Mouse (Mus musculus) left cerebral cortex, adult 8-10 months (tissue): Measurements from ENCODE around the gene Dtnb. TPM values are rescaled to one million over a fixed set of nuclear protein-coding genes. Genes with fewer than 3 reads are reported as not detected.
"Not testable (repeated sequence)": the region's sequence is repeated elsewhere in the genome, so short reads cannot be mapped to it uniquely, and the experiment has no call there.

Experiments
- DNase-seq, 2 experiments: peaks; one replicate each; pipeline ENCODE4 v3.0.0; 2022; ENCODE audit warnings: low spot score in 2 of 2
- total RNA-seq, 4 experiments: library from RNA; stranded (reverse); gene quantifications; 2 replicates each; pipeline ENCODE4 v1.2.4; 2022

Gene Dtnb
- 100 to 1,000 TPM; 117 to 137 (median 128) TPM for total RNA-seq

DNA sequence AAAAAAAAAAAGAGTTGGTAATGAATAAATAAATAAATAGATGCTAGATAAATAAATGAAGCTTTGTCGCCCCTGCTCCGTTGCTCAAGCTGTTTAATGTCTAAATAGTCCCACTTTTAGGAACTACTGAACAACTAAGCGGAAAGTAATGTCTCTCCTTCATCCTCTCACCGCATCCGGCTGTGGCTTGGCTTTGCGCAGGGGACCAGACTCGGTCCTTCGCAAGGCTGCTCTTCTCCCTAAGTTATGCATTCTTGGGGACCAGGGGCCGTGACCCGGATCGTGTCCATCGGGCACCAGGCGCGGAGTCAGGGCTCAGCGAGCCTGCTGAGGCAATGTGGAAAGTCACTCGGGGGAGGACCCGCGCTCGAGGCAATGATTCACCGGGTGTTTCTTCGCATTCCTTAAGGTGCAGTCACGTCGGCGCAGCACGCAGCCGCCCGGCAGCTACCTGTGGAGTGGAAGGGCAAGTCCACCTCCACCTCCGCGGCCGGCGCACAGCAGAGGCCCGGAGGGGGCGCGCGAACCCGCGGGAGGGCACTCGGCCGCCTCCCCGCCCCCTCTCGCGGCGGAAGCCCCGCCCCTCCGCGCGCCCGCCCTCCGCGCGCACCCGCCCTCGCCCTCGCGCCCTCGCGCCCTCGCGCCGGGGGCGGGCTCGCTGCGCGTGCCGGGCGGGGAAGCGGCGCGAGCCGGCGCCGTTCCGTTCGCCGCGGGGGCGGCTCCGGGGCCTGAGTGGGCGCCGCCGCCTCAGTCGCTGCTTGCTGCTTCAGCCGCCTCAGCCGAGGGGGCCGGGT lies at the start of gene Dtnb:
Gene Dtnb, plus strand, starts transcription at position 595 of the 794 bp plus-strand sequence.
- DNase-seq: peak; percentile 62 to 70

DNA sequence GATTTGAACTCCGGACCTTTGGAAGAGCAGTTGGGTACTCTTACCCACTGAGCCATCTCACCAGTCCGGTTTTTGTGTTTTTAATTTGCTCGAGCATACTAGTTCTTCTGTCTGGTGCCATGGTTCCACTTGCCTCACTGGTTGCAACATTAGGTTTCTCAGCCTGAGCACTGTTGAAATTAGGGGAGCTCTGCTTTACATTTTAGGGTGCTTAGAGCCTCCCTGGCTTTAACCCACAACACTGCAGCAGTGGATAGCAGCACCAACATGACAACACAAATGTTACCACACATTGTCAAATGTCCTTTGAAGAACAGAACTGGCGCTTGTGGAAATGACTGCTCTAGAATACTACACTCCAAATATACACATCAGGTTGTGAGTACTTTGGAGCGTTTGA lies 46.6 kb upstream of the Dtnb start:
- no peak for DNase-seq

- not testable (repeated sequence) for DNase-seq
Measured at GRCm38 (mm10) chr12:3535446-3535845, 36.7 kb upstream of the Dtnb start.

DNA sequence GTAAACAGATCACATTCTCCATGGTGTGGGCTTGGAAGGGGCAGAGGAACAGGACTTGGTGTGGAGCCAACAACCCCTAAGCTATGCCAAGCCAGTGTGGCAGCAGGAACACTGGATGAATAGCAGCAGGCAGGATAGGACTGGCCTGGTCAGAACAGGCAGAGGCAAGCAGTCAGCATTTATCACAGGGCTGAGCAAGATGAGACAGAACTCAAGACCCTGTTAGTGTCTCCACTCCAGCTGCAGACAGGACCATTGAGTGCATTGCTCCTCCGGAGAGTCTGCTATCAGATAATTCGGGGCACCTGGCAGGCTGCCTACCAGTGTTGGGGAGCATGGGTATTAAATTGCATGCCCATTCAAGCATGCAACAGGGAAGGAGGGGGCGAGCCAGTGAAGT lies 34.6 kb upstream of the Dtnb start:
- DNase-seq: no peak

- DNase-seq: no peak
Measured at GRCm38 (mm10) chr12:3538036-3538435, 34.1 kb upstream of the Dtnb start.

- DNase-seq: no peak
Measured at GRCm38 (mm10) chr12:3539605-3540004, 32.6 kb upstream of the Dtnb start.

- DNase-seq: no peak
Measured at GRCm38 (mm10) chr12:3540871-3541270, 31.3 kb upstream of the Dtnb start.

DNA sequence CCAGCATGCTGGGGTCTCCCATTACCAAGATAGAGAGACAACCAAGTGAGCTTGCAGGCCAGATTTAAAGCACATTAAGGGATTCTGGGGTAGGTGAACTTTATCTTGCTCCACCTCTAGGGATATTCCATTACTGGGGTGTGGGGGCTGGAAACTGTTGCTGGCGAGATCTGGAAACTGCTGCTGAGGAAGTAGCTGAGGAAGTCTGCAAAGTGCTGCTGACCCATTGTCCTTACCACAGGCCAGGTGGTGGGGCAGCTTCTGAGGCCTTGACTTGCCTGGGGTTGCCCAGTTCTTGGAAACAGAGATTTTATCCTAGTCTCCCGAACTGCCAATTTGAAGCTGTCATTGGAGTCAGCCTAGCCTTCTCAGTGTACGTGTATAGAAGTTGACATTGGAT lies 26.7 kb upstream of the Dtnb start:
- no peak for DNase-seq

DNA sequence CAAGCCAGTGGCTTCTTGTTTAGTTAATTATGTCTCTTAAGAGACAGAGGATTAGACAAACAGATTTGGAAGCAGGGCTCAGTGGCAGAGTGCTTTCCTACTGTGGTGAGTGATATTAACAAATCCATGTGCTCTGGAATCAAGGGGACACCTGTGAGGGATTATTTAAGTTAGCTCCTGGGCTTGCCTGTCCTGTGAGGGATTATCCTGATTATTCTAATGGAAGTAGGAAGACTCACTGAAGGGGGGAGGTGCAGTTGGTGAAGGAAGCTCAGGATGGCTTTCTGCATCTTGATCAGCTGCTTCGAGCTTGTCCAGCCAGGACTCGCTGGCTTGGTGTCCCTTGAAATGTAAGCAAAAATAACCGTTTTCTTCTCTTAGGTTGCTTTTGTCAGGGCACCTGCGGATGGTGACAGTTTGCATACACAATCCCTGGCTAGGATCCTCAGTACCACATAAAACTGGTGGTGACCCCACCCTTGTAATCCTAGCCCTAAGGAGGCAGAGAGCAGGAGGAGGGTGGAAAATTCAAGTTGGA lies 26.0 kb upstream of the Dtnb start:
- no peak for DNase-seq

GRCm38 (mm10) chr12:3546781-3547180 lies 25.4 kb upstream of the Dtnb start:
- DNase-seq: no peak

DNA sequence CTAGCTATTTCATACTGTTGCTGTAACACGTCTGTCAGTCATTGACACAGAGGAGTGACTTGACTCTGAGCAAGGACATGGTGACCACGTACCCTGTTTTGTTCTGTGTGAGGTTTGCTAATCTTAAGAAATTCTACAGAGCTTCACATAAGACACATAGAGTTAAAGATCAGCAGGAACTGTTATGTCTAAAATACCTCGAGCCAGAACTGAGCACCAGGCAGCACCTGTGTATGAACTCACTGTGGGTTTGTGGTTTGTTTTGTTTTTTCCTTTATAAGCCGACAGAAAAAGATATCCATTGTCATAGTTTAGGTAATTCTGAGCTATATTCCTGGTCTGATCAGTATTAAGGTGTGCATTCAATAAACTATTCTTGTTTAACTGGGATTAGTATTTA lies 24.7 kb upstream of the Dtnb start:
- no peak for DNase-seq

- no peak for DNase-seq
Measured at GRCm38 (mm10) chr12:3547911-3548310, 24.3 kb upstream of the Dtnb start.

DNA sequence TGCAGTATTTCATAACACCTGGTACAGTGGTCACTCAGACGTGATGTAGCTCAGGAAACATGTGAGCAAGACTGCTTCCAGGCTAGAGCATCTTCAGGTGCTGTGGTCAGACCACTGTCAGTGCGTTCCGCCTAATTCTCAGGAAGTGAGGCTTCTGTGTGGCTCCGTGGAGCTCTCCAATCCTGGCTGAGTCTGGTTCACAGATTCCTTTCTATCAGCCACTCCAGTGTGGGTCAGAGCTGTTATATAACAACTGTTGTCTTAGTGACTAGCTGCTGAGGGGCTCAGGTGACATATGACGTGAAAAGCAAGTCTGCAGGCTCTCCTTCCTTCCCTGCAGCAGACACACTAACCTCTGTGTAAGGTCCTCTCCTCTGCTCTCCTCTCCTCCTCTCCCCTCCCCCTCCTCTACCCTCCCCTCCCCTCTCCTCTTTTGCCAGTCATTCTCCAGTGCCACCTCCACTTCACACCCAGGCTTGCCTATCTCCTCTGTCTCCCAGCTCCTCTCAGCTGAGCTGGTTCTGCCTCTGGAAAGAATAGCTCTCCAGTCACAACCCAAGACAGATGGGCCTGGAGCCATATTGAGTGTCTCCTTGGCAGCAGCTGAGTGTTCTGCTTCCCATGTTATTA lies 23.5 kb upstream of the Dtnb start:
- peak; percentile 34 to 71 for DNase-seq

DNA sequence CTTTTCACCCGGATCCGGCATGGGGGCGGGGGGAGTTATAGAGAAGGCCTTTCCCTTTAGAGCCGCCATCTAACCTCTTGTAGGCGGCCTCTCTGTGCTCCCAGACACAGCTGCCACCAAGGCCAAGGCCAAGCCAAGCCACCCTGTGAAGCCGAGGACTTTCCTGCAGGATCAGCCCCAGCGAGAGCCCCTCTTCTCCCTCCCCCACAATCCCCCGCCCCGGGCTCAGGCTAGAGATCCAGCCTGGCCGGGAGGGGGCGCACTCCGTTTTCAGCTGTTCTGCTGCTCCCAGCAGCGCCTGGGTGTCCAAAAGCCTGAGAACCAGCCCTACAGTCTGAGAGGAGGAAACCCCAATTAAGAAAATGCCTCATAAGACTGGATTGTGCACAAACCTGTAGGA lies 21.9 kb upstream of the Dtnb start:
- no peak for DNase-seq

GRCm38 (mm10) chr12:3557414-3558319 lies 14.5 kb upstream of the Dtnb start:
- no peak for DNase-seq

DNA sequence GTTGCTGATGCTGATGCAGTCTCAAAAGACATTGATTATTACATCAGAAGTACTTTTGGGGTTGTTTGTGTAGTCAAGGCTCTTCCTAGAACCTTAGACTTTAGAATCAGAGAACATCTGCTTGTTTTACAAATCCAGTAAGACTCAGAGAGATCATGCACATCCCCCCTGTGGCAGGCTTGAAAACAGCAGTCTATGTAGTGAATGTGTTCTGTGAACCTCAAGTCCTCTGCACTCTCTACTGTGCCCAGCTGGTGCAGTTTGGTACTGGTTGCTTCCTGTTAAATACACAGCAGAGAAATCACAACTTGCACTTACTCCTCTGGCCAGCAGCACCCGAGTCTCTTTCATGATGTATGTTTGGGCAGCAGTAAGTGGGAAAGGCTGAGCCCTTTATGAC lies 11.6 kb upstream of the Dtnb start:
- DNase-seq: peak in 1 of 2 experiments; percentile 55

DNA sequence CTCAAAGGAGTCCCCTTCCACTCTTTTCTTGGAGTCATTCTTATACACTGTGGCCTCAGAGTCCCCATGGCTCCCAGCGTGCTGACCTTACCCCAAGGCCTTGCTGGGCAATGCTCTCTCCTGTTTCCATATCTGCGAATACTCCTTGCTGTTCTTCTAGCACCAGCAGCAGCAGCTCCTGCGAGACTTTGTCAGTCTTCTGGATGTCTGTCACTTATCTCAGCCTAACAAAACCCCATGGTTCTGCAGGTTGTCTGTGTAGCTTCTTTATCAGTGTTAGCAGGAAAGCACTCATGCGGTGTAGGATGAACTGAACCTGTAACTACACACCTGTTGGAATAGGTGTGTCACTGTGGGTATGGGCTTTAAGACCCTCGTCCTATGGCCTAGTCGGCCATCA lies 11.1 kb upstream of the Dtnb start:
- no peak for DNase-seq

DNA sequence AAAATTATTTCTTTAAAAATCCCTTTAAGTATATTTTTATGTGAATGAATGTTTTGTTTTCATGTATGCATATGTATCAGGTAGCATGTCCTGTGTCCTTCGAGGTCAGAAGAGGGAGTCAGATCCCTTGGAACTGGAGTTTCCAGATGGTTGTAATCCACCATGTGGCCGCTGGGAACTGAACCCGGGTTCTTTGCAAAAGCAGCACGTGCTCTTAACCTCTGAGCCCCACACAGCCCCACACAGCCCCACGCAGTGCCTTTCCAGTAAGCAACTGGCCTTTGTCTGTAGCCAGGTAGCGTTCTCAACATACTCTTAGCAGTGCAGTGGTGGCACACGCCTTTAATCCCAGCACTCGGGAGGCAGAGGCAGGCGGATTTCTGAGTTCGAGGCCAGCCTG lies 9.4 kb upstream of the Dtnb start:
- DNase-seq: no peak

GRCm38 (mm10) chr12:3563659-3564058 lies 8.5 kb upstream of the Dtnb start:
- no peak for DNase-seq

GRCm38 (mm10) chr12:3568461-3568991 lies 3.7 kb upstream of the Dtnb start:
- peak in 1 of 2 experiments; percentile 86 for DNase-seq

GRCm38 (mm10) chr12:3570711-3571400 lies 1.3 kb upstream of the Dtnb start:
- DNase-seq: peak in 1 of 2 experiments; percentile 74
